Mouse (Mus musculus) megakaryocyte progenitor cell, adult 5-6 weeks (primary cell): Measurements from ENCODE around the gene Gm49387. TPM values are rescaled to one million over a fixed set of nuclear protein-coding genes. Genes with fewer than 3 reads are reported as not detected.

Source experiments
- ATAC-seq: replicated peaks from 2 replicates; pipeline ENCODE4 v1.8.0; 2016; ENCODE audit warnings: mild to moderate bottlenecking, moderate TSS enrichment, inconsistent platforms; ENCODE audit not compliant: poor library complexity
- total RNA-seq, 2 experiments: library from RNA; stranded (forward) in 1 of 2; stranded (reverse) in 1 of 2; fragments of 157-497, 149-512 nt in 1 of 2; fragments of 200-1000 nt in 1 of 2; gene quantifications; 2 replicates each; pipeline versions ENCODE4 v1.2.3 to v1.2.4; 2015 to 2017

Gene Gm49387
- total RNA-seq, 2 experiments from 2014 or later, result not detected

GRCm38 (mm10) chr14:31662555-31663211 lies 22.0 kb upstream of the Gm49387 start:
- ATAC-seq, result no peak

- ATAC-seq, result peak; percentile 66
Measured at GRCm38 (mm10) chr14:31661671-31662554, 21.2 kb upstream of the Gm49387 start.

GRCm38 (mm10) chr14:31660312-31661093 lies 19.8 kb upstream of the Gm49387 start:
- ATAC-seq, result no peak

- ATAC-seq, result no peak
Measured at GRCm38 (mm10) chr14:31659501-31660181, 19.0 kb upstream of the Gm49387 start.

GRCm38 (mm10) chr14:31658126-31658680 lies 17.5 kb upstream of the Gm49387 start:
- no peak for ATAC-seq

- peak; percentile 80 for ATAC-seq
Measured at GRCm38 (mm10) chr14:31656857-31657645, 16.4 kb upstream of the Gm49387 start.

GRCm38 (mm10) chr14:31656386-31656785 lies 15.7 kb upstream of the Gm49387 start:
- no peak for ATAC-seq

GRCm38 (mm10) chr14:31655406-31655805 lies 14.7 kb upstream of the Gm49387 start:
- ATAC-seq, result no peak

- no peak for ATAC-seq
Measured at GRCm38 (mm10) chr14:31654816-31655215, 14.1 kb upstream of the Gm49387 start.

GRCm38 (mm10) chr14:31653101-31653875 lies 12.6 kb upstream of the Gm49387 start:
- ATAC-seq, result peak; percentile 42

GRCm38 (mm10) chr14:31652624-31653023 lies 11.9 kb upstream of the Gm49387 start:
- no peak for ATAC-seq

- no peak for ATAC-seq
Measured at GRCm38 (mm10) chr14:31652106-31652505, 11.4 kb upstream of the Gm49387 start.

- no peak for ATAC-seq
Measured at GRCm38 (mm10) chr14:31651206-31651605, 10.5 kb upstream of the Gm49387 start.

- ATAC-seq, result no peak
Measured at GRCm38 (mm10) chr14:31650347-31650746, 9.7 kb upstream of the Gm49387 start.

- no peak for ATAC-seq
Measured at GRCm38 (mm10) chr14:31647991-31648390, 7.3 kb upstream of the Gm49387 start.

GRCm38 (mm10) chr14:31645920-31646319 lies 5.2 kb upstream of the Gm49387 start:
- ATAC-seq, result no peak

GRCm38 (mm10) chr14:31644931-31645547 lies 4.4 kb upstream of the Gm49387 start:
- peak; percentile 40 for ATAC-seq

- ATAC-seq, result no peak
Measured at GRCm38 (mm10) chr14:31644183-31644830, 3.6 kb upstream of the Gm49387 start.
